11 mouse cellular contexts compared by ENCODE assay signal in genomic region chr5:53275376-53275775, GRCm38 (mm10). TPM values are rescaled to one million over a fixed set of nuclear protein-coding genes. Genes with fewer than 3 reads are reported as not detected.
DNase-seq lines count a peak whose midpoint lies in the region; ATAC-seq lines count a peak whose summit lies in the region.
"Had no signal": no experiment of that assay in that cellular context is flagged by ENCODE, and none has a peak within 500 bp of the region (broad histone marks: within the 10 kb centered on the region; RNA-seq: fewer than 3 reads in every experiment).

No protein-coding gene starts in this region.

- no peak overlapping the region for H3K9ac ChIP-seq in midbrain, embryonic 13.5 days (replicated peaks)
- no peak overlapping the region for H3K9ac ChIP-seq in forebrain, embryonic 15.5 days (replicated peaks)
- no peak overlapping the region for H3K9ac ChIP-seq in neural tube, embryonic 15.5 days (replicated peaks)
- H3K9ac ChIP-seq: liver, embryonic 13.5 days had no signal

- H3K4me2 ChIP-seq in midbrain, embryonic 13.5 days (replicated peaks), result no peak overlapping the region
- no peak overlapping the region for H3K4me2 ChIP-seq in forebrain, embryonic 15.5 days (replicated peaks)
- no peak overlapping the region for H3K4me2 ChIP-seq in neural tube, embryonic 15.5 days
- H3K4me2 ChIP-seq: liver, embryonic 13.5 days had no signal

- peaks cover 22% of the 10 kb centered on the region for H3K36me3 ChIP-seq in heart, embryonic 10.5 days
- H3K36me3 ChIP-seq in midbrain, embryonic 13.5 days, result 0 out of 2 replicates have a peak, but pooled peaks cover 10% of the 10 kb centered on the region
- H3K36me3 ChIP-seq in midbrain, embryonic 10.5 days, result peaks cover 19% of the 10 kb centered on the region
- no peaks in the 10 kb centered on the region for H3K36me3 ChIP-seq in forebrain, embryonic 15.5 days
- 0 out of 2 replicates have a peak, but pooled peaks cover 4% of the 10 kb centered on the region for H3K36me3 ChIP-seq in neural tube, embryonic 15.5 days

- 54% methylated on average over 3 of the region's 3 CpGs for WGBS in heart, embryonic 10.5 days
- WGBS in midbrain, embryonic 13.5 days, result 39% methylated on average over 3 of the region's 3 CpGs
- 80% methylated on average over 3 of the region's 3 CpGs for WGBS in midbrain, embryonic 10.5 days
- WGBS in forebrain, embryonic 15.5 days, result 13% methylated on average over 3 of the region's 3 CpGs
- WGBS in neural tube, embryonic 15.5 days, result 59% methylated on average over 3 of the region's 3 CpGs

- ATAC-seq in midbrain, embryonic 13.5 days, result peak; percentile 19
- ATAC-seq in forebrain, embryonic 15.5 days (replicated peaks), result peak; percentile 47; the same call in 1 of the 2 replicates
- ATAC-seq in neural tube, embryonic 15.5 days (ENCODE audit: low FRiP score), result no peak
- ATAC-seq: CD4-positive, CD25-positive, alpha-beta regulatory T cell, adult 4 months had no signal

- H3K27ac ChIP-seq in heart, embryonic 10.5 days, result peak overlapping the region; percentile 72
- H3K27ac ChIP-seq in midbrain, embryonic 13.5 days, result 0 out of 2 replicates have a peak overlapping the region, but pooled peaks have one; percentile 19
- no peak overlapping the region for H3K27ac ChIP-seq in midbrain, embryonic 10.5 days (replicated peaks)
- peak overlapping the region; percentile 58 for H3K27ac ChIP-seq in forebrain, embryonic 15.5 days (replicated peaks)
- 0 out of 2 replicates have a peak overlapping the region, but pooled peaks have one; percentile 33 for H3K27ac ChIP-seq in neural tube, embryonic 15.5 days (replicated peaks)
- H3K27ac ChIP-seq: liver, embryonic 13.5 days had no signal

- peaks cover 73% of the 10 kb centered on the region for H3K4me1 ChIP-seq in heart, embryonic 10.5 days
- H3K4me1 ChIP-seq in midbrain, embryonic 13.5 days (replicated peaks), result peaks cover 18% of the 10 kb centered on the region
- peaks cover 8% of the 10 kb centered on the region; the same call in 1 of the 2 replicates for H3K4me1 ChIP-seq in midbrain, embryonic 10.5 days
- H3K4me1 ChIP-seq in forebrain, embryonic 15.5 days, result peaks cover 56% of the 10 kb centered on the region
- peaks cover 27% of the 10 kb centered on the region for H3K4me1 ChIP-seq in neural tube, embryonic 15.5 days

- no peaks in the 10 kb centered on the region for H3K9me3 ChIP-seq in heart, embryonic 10.5 days
- no peaks in the 10 kb centered on the region for H3K9me3 ChIP-seq in midbrain, embryonic 13.5 days
- no peaks in the 10 kb centered on the region for H3K9me3 ChIP-seq in midbrain, embryonic 10.5 days (replicated peaks)
- no peaks in the 10 kb centered on the region for H3K9me3 ChIP-seq in forebrain, embryonic 15.5 days
- H3K9me3 ChIP-seq in neural tube, embryonic 15.5 days (replicated peaks), result no peaks in the 10 kb centered on the region
- H3K9me3 ChIP-seq: liver, embryonic 13.5 days had no signal

- no peak overlapping the region for H3K4me3 ChIP-seq in heart, embryonic 10.5 days
- H3K4me3 ChIP-seq in midbrain, embryonic 13.5 days (replicated peaks), result no peak overlapping the region
- H3K4me3 ChIP-seq in midbrain, embryonic 10.5 days, result no peak overlapping the region
- H3K4me3 ChIP-seq in forebrain, embryonic 15.5 days, result no peak overlapping the region
- H3K4me3 ChIP-seq in neural tube, embryonic 15.5 days (replicated peaks), result no peak overlapping the region
- H3K4me3 ChIP-seq: liver, embryonic 13.5 days had no signal

- DNase-seq in heart, embryonic 10.5 days (ENCODE audit: low spot score), result no peak
- DNase-seq in heart, adult 9 months (ENCODE audit: low spot score in 2 of 2), result no peak
- no peak for DNase-seq in midbrain, embryonic 10.5 days (ENCODE audit: low spot score)
- DNase-seq in layer of hippocampus, adult 18-20 months (ENCODE audit: low spot score in 2 of 2), result no peak
- DNase-seq in ovary, adult 18-20 months (ENCODE audit: low spot score), result no peak
- DNase-seq: cerebellum, adult 11 months; liver, embryonic 13.5 days had no signal

- no peaks in the 10 kb centered on the region for H3K27me3 ChIP-seq in heart, embryonic 10.5 days (ENCODE audit: insufficient read depth, poor library complexity, severe bottlenecking)
- no peaks in the 10 kb centered on the region for H3K27me3 ChIP-seq in midbrain, embryonic 13.5 days
- no peaks in the 10 kb centered on the region for H3K27me3 ChIP-seq in midbrain, embryonic 10.5 days (ENCODE audit: low read depth, poor library complexity, severe bottlenecking)
- H3K27me3 ChIP-seq in forebrain, embryonic 15.5 days, result no peaks in the 10 kb centered on the region
- no peaks in the 10 kb centered on the region for H3K27me3 ChIP-seq in neural tube, embryonic 15.5 days (replicated peaks)
- H3K27me3 ChIP-seq: liver, embryonic 13.5 days had no signal

RNA-seq across cellular contexts. Expression of gene Smim20, which starts 8.5 kb away (rescaled TPM):
- polyA plus RNA-seq in heart, embryonic 10.5 days (2016; fragmentation: Nextera tagmentation; extraction: Ambion mirVana), result 104 and 164 TPM in 2 replicates
- polyA plus RNA-seq in midbrain, embryonic 13.5 days (2015; fragmentation: Nextera tagmentation; extraction: Ambion mirVana), result 72.3 and 75.8 TPM in 2 replicates
- polyA plus RNA-seq in midbrain, embryonic 10.5 days (2016; fragmentation: Nextera tagmentation; extraction: Ambion mirVana), result 70.9 and 74.1 TPM in 2 replicates
- 59.9 and 65.8 TPM in 2 replicates for polyA plus RNA-seq in forebrain, embryonic 15.5 days (2015; fragmentation: Nextera tagmentation; extraction: Ambion mirVana)
- polyA plus RNA-seq in neural tube, embryonic 15.5 days (2015; fragmentation: Nextera tagmentation; extraction: Ambion mirVana), result 86.0 and 89.8 TPM in 2 replicates
- 10 to 100 TPM; 42.9 to 45.1 TPM for total RNA-seq in layer of hippocampus, adult 18-20 months (2021)
